Mouse (Mus musculus): ENCODE results near the gene Slc35f5.

Gene Slc35f5

DNA sequence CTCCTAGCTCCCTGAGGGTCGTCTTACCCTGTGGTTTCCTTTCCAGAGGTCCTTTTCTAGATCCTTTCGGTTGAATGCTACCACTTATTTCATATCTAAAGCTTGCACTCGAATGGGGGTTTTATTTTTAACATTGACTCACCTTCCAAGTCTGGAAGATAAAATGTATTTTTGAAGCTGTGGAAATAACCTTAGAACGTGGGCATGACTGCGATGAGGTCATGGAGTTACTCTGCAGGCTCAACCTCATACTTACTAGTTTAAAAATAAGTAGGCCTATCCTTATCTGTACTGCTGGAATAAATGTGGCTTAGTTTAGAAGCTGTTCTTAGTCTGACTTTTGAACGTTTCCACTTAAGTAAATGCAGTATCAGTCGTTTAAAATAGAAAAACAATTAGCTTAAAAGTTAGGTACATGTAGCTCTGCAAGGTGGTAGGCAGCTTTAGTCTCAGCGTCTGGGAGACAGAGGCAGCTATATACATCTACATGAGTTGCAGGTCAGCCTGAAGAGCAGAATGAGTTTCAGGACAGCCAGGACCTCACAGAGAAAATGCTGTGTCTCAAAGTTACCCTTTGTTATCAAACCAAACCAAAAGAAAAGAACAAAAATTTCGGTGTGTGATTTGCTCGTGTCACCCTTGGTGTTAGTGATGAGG, 15.2 kb downstream of the Slc35f5 start:
- no peak for DNase-seq (ENCODE audit: low spot score)

DNA sequence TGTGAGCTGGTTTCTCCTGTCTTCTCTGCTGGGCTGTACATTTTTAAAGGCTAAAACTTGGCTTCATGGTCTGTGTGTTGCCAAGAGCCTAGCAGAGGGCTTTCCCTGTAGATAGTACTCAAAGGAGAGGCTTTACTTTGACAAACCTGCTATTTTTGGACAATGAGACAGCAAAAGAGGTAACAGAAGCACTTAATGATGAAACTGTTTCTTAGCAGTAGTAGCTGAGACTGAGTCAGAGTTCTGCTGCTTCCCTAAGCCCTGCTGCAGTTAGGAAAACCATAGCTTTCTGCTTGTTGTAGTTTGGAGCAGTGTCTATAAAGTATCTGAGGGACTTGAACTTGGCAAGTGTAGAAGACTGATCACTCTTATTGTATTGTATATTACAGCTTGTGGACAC, 16.6 kb downstream of the Slc35f5 start:
- DNase-seq (ENCODE audit: low spot score): no peak

GRCm38 (mm10) chr1:125578091-125578490, 17.7 kb downstream of the Slc35f5 start:
- DNase-seq (ENCODE audit: low spot score): no peak

DNA sequence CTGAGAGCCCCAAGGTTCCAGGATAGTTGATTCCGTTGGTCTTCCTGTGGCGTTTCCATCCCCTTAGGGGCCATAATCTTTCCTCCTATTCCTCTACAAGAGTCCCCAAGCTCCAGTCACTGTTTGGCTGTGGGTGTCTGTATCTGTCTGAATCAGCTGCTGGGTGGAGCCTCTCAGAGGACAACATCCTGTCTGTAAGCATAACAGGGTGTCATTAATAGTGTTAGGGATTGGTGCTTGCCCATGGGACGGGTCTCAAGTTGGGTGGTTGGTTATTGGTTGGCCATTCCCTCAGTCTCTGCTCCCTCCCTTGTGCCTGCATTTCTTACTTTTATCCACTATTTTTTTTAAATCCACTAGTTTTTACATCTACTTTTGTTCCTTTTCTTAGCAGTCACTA, 20.7 kb downstream of the Slc35f5 start:
- DNase-seq (ENCODE audit: low spot score): no peak

DNA sequence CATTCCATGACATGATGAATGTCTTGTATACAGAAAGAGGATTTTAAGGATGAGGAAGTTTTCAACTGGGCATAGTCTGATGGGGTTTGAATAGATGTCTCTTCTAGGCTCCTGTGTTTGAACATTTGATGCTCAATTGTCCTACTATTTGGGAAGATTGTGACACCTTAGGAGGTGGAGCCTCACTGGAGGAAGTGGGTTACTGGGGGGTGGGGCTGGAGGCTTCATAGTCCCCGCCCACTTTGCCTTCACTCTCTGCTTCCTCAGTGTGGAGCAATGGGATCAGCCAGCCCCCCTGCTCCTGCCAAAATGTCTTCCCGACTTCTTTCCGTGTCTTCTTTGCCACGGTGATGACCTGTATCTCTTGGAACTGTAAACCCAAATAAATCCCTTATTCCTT, 43.2 kb downstream of the Slc35f5 start:
- no peak for DNase-seq (ENCODE audit: low spot score)

GRCm38 (mm10) chr1:125607087-125607803, 46.9 kb downstream of the Slc35f5 start:
- peak; percentile 58 for DNase-seq (ENCODE audit: low spot score)

- no peak for DNase-seq (ENCODE audit: low spot score)
These were observed 64.1 kb downstream of the Slc35f5 start for GRCm38 (mm10) chr1:125624376-125625076.

DNA sequence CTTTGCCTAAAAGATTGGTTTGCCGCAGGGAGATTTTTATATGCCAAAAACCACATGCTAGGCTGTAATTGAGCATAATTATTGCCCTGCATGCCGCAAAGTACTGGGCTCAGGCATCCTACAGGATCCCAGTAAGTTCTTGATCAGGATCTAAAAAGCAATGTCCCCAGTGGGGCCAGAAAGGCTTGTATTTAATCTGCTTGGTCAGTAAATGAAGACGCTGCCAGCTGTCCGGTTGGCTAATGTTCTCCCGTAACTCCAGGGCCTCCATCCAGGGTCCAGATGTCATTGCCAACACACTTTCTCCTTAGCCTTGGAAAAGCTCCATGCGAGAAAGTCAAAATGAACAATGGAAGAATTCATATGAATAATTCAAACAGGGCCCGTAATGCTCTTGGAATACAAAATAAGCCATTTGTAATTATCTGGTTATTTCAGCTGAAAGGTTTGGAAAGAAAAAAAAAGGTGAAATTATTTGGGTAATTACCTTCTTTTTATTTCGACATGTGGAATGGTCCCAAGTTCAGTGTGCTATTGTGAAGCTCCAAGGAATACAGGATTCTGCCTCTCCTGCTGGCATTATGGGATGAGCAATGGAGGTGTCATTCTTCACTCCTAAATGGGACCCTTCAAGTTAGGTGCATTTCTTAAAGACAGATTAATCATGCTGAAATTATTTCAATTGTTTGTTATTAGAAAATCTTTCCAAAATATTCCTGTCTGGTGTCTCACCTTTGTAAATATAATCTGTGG, 79.3 kb downstream of the Slc35f5 start:
- no peak for DNase-seq (ENCODE audit: low spot score)

- no peak for DNase-seq (ENCODE audit: low spot score)
These were observed 83.2 kb downstream of the Slc35f5 start for GRCm38 (mm10) chr1:125643643-125644042.
